Mouse (Mus musculus): ENCODE results near the gene Arl1.

DNA sequence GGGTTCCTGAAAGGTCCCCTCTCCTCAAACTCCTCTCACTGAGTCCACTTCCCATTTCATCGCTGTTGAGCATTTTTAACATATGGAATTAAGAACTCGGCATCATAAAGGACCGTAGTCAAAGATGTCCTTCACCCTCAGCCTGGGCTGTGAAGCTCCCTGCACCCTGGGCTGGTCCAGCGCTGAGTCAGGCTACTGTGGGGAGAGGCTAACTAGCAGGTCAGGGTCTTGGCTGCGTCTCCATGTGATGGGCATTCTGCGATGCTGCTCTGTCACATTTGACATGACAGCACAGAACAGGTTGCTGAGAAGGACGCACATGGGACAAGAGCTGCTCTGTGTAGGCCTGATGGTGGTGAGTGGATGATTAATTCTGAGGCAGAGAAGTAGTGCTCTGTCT, 39.0 kb downstream of the Arl1 start:
- TF ChIP-seq CTCF (IDR thresholded peaks at IDR 0.05; ENCODE audit: control insufficient read depth, insufficient read depth, insufficient read length) (no peak), USF1 (IDR thresholded peaks at IDR 0.05; ENCODE audit: low read depth) (no peak), MYOD1 (IDR thresholded peaks at IDR 0.05; ENCODE audit: control insufficient read depth, insufficient read length, low read depth) (no peak), MYOG (IDR thresholded peaks at IDR 0.05; ENCODE audit: control insufficient read depth, extremely low read depth, insufficient read length) (no peak), CEBPB (IDR thresholded peaks at IDR 0.05; ENCODE audit: low read depth) (no peak), MAX (IDR thresholded peaks at IDR 0.05) (no peak)

Measured in C2C12 (cell line).